In the genomic region with DNA sequence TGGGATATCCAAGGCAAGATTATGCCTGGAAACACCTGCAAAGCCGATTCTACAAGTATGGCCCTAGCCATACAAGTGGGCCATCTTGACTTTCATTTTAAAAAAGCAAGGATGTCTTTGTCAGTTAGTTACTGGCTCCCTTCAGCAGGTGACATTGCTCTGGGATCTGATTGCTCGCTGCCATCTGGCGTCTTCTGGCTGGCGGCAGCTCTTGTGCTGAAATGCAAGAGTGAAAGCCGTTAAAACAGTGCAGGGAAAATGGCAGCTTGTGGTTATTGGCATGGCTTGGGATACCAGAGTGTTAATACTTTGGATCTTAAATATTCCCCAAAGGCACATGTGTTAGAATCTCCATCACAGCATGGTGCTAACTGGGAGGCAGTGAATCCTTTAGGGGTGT, we compare ENCODE assay signal across 17 mouse cellular contexts.
DNase-seq lines count a peak whose midpoint lies in the region.
"Had no signal": no experiment of that assay in that cellular context is flagged by ENCODE, and none has a peak within 500 bp of the region (broad histone marks: within the 10 kb centered on the region; RNA-seq: fewer than 3 reads in every experiment).

No protein-coding gene starts in this region.

- peak; percentile 2 for DNase-seq in cerebellum, adult 11-12 months
- no peak for DNase-seq in cerebellum, adult 11 months
- peak; percentile 4 to 11 for DNase-seq in cerebellum, postnatal 36 days
- DNase-seq in cerebellum, adult 9-10 months, result no peak
- DNase-seq in layer of hippocampus, adult 18-20 months (ENCODE audit: low spot score in 2 of 2), result peak; percentile 17 to 37
- no peak for DNase-seq in layer of hippocampus, adult 8-10 months (ENCODE audit: low spot score in 2 of 2)
- DNase-seq in right cerebral cortex, postnatal 4 days, result peak; percentile 5
- no peak for DNase-seq in right cerebral cortex, adult 2 months (ENCODE audit: low spot score in 2 of 2)
- DNase-seq: adrenal gland, adult 2 months; adrenal gland, postnatal 36 days; embryo, embryonic 11 days; gastrocnemius, postnatal 25 days; heart, adult 11 months; heart, postnatal 36 days; kidney, adult 2 months; kidney, postnatal 36 days; retina, postnatal 1 day had no signal

Comparison
In these comparisons a context has a peak if more than half of its experiments do, and no peak if none do; other contexts are left out.
1. DNase-seq: peak in cerebellum, adult 11-12 months (single experiment), cerebellum, postnatal 36 days (2 of 2), layer of hippocampus, adult 18-20 months (2 of 2) and right cerebral cortex, postnatal 4 days (single experiment); none in cerebellum, adult 11 months (single experiment), cerebellum, adult 9-10 months (single experiment), layer of hippocampus, adult 8-10 months (0 of 2) and right cerebral cortex, adult 2 months (0 of 2).